Mouse (Mus musculus) megakaryocyte progenitor cell, adult 5-6 weeks (primary cell): ENCODE data around the gene Akr1c12. TPM values are rescaled to one million over a fixed set of nuclear protein-coding genes. Genes with fewer than 3 reads are reported as not detected.
A peak's percentile ranks its signal among the peaks of the same experiment; 100 is the strongest.
"Not testable (repeated sequence)": the region's sequence is repeated elsewhere in the genome, so short reads cannot be mapped to it uniquely, and the experiment has no call there.

Experiments used
- ATAC-seq: replicated peaks from 2 replicates; pipeline ENCODE4 v1.8.0; 2016; ENCODE audit warnings: mild to moderate bottlenecking, moderate TSS enrichment, inconsistent platforms; ENCODE audit not compliant: poor library complexity
- total RNA-seq, 2 experiments: library from RNA; stranded (forward) in 1 of 2; stranded (reverse) in 1 of 2; fragments of 157-497, 149-512 nt in 1 of 2; fragments of 200-1000 nt in 1 of 2; gene quantifications; 2 replicates each; pipeline versions ENCODE4 v1.2.3 to v1.2.4; 2015 to 2017

The Akr1c12 gene
- total RNA-seq (2015) (2.0 and 5.1 TPM in 2 replicates), total RNA-seq (2017) (1.0 and 1.7 TPM in 2 replicates)

- ATAC-seq: peak; percentile 68
Observed at GRCm38 (mm10) chr13:4279284-4279683, at the start of gene Akr1c12. Akr1c12 (minus strand) TSS chr13:4279433.

GRCm38 (mm10) chr13:4318773-4319172, 39.5 kb upstream of the Akr1c12 start:
- ATAC-seq: no peak

- ATAC-seq: no peak
Observed at GRCm38 (mm10) chr13:4313907-4314306, 34.7 kb upstream of the Akr1c12 start.

- no peak for ATAC-seq
Observed at GRCm38 (mm10) chr13:4304861-4305565, 25.8 kb upstream of the Akr1c12 start.

- ATAC-seq: peak; percentile 55
Observed at GRCm38 (mm10) chr13:4296991-4297390, 17.8 kb upstream of the Akr1c12 start.

GRCm38 (mm10) chr13:4281471-4282412, 2.5 kb upstream of the Akr1c12 start:
- peak; percentile 94 for ATAC-seq

- ATAC-seq: no peak
Observed at GRCm38 (mm10) chr13:4277526-4277925, 1.7 kb downstream of the Akr1c12 start.

GRCm38 (mm10) chr13:4270860-4271259, 8.4 kb downstream of the Akr1c12 start:
- peak; percentile 74 for ATAC-seq

- ATAC-seq: not testable (repeated sequence)
Observed at GRCm38 (mm10) chr13:4265455-4265854, 13.8 kb downstream of the Akr1c12 start.

- no peak for ATAC-seq
Observed at GRCm38 (mm10) chr13:4265047-4265446, 14.2 kb downstream of the Akr1c12 start.

GRCm38 (mm10) chr13:4264612-4265011, 14.6 kb downstream of the Akr1c12 start:
- no peak for ATAC-seq

- no peak for ATAC-seq
Observed at GRCm38 (mm10) chr13:4257349-4257748, 21.9 kb downstream of the Akr1c12 start.

- ATAC-seq: not testable (repeated sequence)
Observed at GRCm38 (mm10) chr13:4256894-4257293, 22.3 kb downstream of the Akr1c12 start.

GRCm38 (mm10) chr13:4249347-4249746, 29.9 kb downstream of the Akr1c12 start:
- no peak for ATAC-seq

GRCm38 (mm10) chr13:4244861-4245559, 34.2 kb downstream of the Akr1c12 start:
- peak; percentile 72 for ATAC-seq

GRCm38 (mm10) chr13:4233536-4234172, 45.6 kb downstream of the Akr1c12 start:
- ATAC-seq: no peak

GRCm38 (mm10) chr13:4233135-4233534, 46.1 kb downstream of the Akr1c12 start:
- no peak for ATAC-seq

GRCm38 (mm10) chr13:4230841-4231623, 48.2 kb downstream of the Akr1c12 start:
- no peak for ATAC-seq

- no peak for ATAC-seq
Observed at GRCm38 (mm10) chr13:4228441-4228840, 50.8 kb downstream of the Akr1c12 start, which contains the start of gene Akr1c19. Akr1c19 (plus strand) TSS chr13:4228700.
